Mouse (Mus musculus) adrenal gland, adult 10 weeks (tissue): ENCODE results near the gene Smug1. TPM values are rescaled to one million over a fixed set of nuclear protein-coding genes. Genes with fewer than 3 reads are reported as not detected.

ENCODE experiments used
- polyA plus RNA-seq: library from polyadenylated mRNA; stranded (reverse); fragments of 350-450 nt; fragmentation: Illumina TruSeq; extraction: RNeasy Lipid Tissue Mini Kit (QIAGEN cat#74804); gene quantifications from one replicate; pipeline ENCODE4 v1.2.3, GENCODE M21; 2014; ENCODE audit warnings: low read depth, low replicate concordance

Smug1 gene
- polyA plus RNA-seq: 10.0 TPM

DNA sequence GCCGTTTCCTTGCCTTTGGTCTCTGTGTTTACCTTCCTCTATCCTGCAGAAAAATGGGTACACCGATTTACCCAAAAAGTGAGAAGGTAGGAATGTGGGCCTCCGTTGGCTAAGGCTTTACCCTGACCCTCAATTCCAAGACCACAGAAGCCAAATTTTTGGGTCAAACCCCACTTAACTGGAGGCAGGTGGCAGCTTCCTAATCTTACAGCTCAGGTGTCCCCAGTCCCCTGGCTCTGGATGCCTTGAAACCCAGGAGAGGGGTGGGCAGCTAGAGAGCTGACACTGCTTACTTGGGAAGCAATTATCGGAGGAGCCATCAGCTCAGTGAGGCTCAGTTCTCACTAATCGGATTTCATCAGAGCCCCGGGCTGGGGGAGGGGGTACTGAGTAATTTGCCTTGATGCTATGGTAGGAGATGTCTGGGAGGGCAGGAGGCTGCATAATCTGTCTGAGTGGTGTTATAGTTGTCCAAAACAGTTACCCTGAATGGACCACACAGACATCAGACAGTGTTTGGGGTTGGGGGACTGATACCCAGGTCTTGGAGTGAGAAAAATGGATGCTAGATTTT lies at the start of gene Smug1:
Smug1 (minus strand) TSS at position 51 of the 574 bp plus-strand sequence.

Other genes starting within 250 kb of the Smug1 start
- not detected for gene Hoxc13, start 246.0 kb downstream of the Smug1 start, polyA plus RNA-seq
- gene Hoxc12, start 230.3 kb downstream of the Smug1 start, polyA plus RNA-seq: not detected
- gene Hoxc11, start 212.7 kb downstream of the Smug1 start, polyA plus RNA-seq: not detected
- 1.6 TPM for gene Hoxc10, start 200.3 kb downstream of the Smug1 start, polyA plus RNA-seq
- 3.3 TPM for gene Hoxc5, start 199.6 kb downstream of the Smug1 start, polyA plus RNA-seq
- gene Hoxc9, start 190.7 kb downstream of the Smug1 start, polyA plus RNA-seq: 0.58 TPM
- gene Hoxc8, start 176.5 kb downstream of the Smug1 start, polyA plus RNA-seq: 65.7 TPM
- 48.2 TPM for gene Hoxc6, start 168.8 kb downstream of the Smug1 start, polyA plus RNA-seq
- 12.9 TPM for gene Hoxc4, start 148.2 kb downstream of the Smug1 start, polyA plus RNA-seq
- 121 TPM for gene Cbx5, start 72.7 kb upstream of the Smug1 start, polyA plus RNA-seq
- 348 TPM for gene Hnrnpa1, start 73.3 kb upstream of the Smug1 start, polyA plus RNA-seq
- not detected for gene Nfe2, start 91.3 kb upstream of the Smug1 start, polyA plus RNA-seq
- gene Copz1, start 105.6 kb upstream of the Smug1 start, polyA plus RNA-seq: 93.5 TPM
- not detected for gene Gpr84, start 143.5 kb upstream of the Smug1 start, polyA plus RNA-seq
- not detected for gene Zfp385a, start 173.0 kb upstream of the Smug1 start, polyA plus RNA-seq
- gene Itga5, start 199.7 kb upstream of the Smug1 start, polyA plus RNA-seq: 2.2 TPM